Mouse (Mus musculus): ENCODE measurements around the gene Ccdc83. TPM values are rescaled to one million over a fixed set of nuclear protein-coding genes. Genes with fewer than 3 reads are reported as not detected.
"Not testable (repeated sequence)": the region's sequence is repeated elsewhere in the genome, so short reads cannot be mapped to it uniquely, and the experiment has no call there.

The Ccdc83 gene
- polyA plus RNA-seq, 1 experiment from 2014 or later, result not detected

DNA sequence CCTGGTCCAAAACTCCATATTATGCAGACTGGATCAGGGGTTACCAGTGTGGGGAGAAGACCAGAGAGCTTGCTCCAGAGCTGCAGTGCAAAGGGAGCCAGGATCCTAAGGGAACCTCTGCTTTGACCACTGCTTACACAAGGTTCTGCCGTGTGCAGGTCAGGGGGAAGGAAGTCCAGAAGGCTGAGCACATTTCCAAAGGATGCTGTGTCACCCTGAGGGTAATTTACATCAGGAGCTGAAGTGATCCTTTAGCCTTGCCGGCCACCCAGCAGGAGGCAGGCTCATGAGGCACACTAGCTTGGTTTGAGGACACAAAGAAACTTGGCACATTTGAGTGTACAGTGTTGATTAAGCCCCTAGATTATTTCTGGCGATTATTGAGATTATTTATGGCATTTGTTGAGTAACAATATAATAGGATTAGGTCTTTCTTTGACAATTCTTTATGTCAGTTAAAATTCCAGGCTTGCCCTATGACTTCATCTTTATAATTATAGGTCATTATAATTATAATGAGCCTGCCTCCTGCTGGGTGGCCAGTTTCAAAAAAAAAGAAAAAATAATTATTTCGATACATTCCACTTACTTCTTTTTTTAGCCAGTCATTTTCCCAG is 29.2 kb downstream of the Ccdc83 start:
- Histone ChIP-seq H3K4me3 (ENCODE audit: low read depth, low read length) (no peak overlapping the region), H3K9ac (replicated peaks; ENCODE audit: low read depth, low read length) (no peak overlapping the region), H3K9me3 (ENCODE audit: control insufficient read depth, low read depth, low read length) (no peaks in the 10 kb centered on the region), H3K36me3 (ENCODE audit: control insufficient read depth, insufficient read depth, low read length) (no peaks in the 10 kb centered on the region), H3K4me1 (ENCODE audit: control insufficient read depth, insufficient read depth, low read length) (no peaks in the 10 kb centered on the region), H3K27me3 (ENCODE audit: control insufficient read depth, insufficient read depth, low read length) (no peaks in the 10 kb centered on the region), H3K4me2 (replicated peaks; ENCODE audit: low read depth, low read length) (no peak overlapping the region), H3K27ac (ENCODE audit: low read length) (no peak overlapping the region)
- 53% methylated on average over 4 of the region's 4 CpGs for WGBS
- no peak for ATAC-seq (ENCODE audit: insufficient number of reproducible peaks, insufficient read depth, low FRiP score, low read depth)

DNA sequence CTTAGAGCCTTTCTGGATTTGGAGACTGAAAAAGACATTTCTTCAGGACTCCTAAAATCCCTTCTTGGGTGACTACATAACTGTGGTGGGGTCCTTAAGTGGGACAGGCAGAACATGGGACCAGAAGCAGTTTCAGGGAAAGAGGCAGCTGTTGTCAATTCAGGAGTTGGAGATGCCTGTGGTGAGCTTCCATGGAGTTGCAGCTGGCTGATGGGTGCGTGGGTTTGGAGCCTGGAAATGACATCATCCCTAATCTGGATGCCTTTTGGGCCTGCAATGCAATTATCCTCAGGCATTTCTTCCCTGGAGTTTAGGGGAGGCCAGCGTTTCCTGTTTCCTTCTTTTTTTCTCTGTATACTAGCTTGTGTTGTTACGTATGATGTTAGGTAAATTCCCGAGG is 31.7 kb downstream of the Ccdc83 start:
- 70% methylated on average over 4 of the region's 4 CpGs for WGBS

DNA sequence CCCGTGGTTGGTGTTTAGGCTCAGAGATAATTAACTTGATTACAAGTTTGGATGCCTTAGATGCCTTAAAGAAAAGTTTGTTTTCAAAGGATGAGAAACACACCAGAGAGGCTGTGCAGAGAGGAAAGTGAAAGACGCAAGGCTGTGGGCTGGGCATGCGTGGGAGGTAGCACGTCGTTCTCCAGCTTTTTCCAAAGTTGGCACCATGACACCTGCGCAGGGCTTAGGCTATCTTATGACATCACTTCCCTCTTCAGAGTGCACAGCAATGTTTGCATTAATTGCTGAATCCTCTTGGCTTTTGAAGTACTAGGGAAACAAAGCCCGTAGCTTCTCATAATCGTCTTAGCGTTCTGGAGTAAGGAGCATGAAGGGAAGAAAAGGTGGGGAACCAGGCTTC is 34.1 kb downstream of the Ccdc83 start:
- Histone ChIP-seq H3K27ac (ENCODE audit: low read length) (no peak overlapping the region), H3K9me3 (ENCODE audit: control insufficient read depth, low read depth, low read length) (no peaks in the 10 kb centered on the region), H3K4me3 (ENCODE audit: low read depth, low read length) (no peak overlapping the region), H3K36me3 (ENCODE audit: control insufficient read depth, insufficient read depth, low read length) (no peaks in the 10 kb centered on the region), H3K27me3 (ENCODE audit: control insufficient read depth, insufficient read depth, low read length) (no peaks in the 10 kb centered on the region), H3K9ac (replicated peaks; ENCODE audit: low read depth, low read length) (no peak overlapping the region), H3K4me2 (replicated peaks; ENCODE audit: low read depth, low read length) (no peak overlapping the region), H3K4me1 (ENCODE audit: control insufficient read depth, insufficient read depth, low read length) (no peaks in the 10 kb centered on the region)
- 69% methylated on average over 9 of the region's 9 CpGs for WGBS
- ATAC-seq (ENCODE audit: insufficient number of reproducible peaks, insufficient read depth, low FRiP score, low read depth), result no peak

More for the DNA sequence above, 31.7 kb downstream of the Ccdc83 start:
- Histone ChIP-seq H3K4me2 (replicated peaks; ENCODE audit: low read depth, low read length) (no peak overlapping the region), H3K4me1 (ENCODE audit: control insufficient read depth, insufficient read depth, low read length) (no peaks in the 10 kb centered on the region), H3K9ac (replicated peaks; ENCODE audit: low read depth, low read length) (no peak overlapping the region), H3K4me3 (ENCODE audit: low read depth, low read length) (no peak overlapping the region), H3K27ac (ENCODE audit: low read length) (no peak overlapping the region), H3K27me3 (ENCODE audit: control insufficient read depth, insufficient read depth, low read length) (no peaks in the 10 kb centered on the region), H3K36me3 (ENCODE audit: control insufficient read depth, insufficient read depth, low read length) (no peaks in the 10 kb centered on the region), H3K9me3 (ENCODE audit: control insufficient read depth, low read depth, low read length) (no peaks in the 10 kb centered on the region)
- no peak for ATAC-seq (ENCODE audit: insufficient number of reproducible peaks, insufficient read depth, low FRiP score, low read depth)

DNA sequence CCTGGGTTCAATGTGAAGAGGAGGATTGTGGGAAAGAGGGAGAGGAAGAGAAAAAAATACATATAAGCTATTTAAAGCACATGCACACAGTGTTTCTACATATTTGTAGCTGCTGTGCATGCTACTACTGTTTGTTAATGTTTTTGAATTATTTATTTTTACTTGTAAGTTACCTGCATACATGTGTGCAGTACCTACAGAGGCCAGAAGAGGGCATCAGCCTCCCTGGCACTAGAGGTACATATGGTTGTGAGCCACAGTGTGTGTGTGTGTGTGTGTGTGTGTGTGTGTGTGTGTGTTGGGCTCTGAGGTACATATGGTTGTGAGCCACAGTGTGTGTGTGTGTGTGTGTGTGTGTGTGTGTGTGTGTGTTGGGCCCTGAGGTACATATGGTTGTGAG is 36.7 kb downstream of the Ccdc83 start:
- not testable (repeated sequence) for H3K27me3 ChIP-seq (ENCODE audit: control insufficient read depth, insufficient read depth, low read length); ATAC-seq (ENCODE audit: insufficient number of reproducible peaks, insufficient read depth, low FRiP score, low read depth); H3K36me3 ChIP-seq (ENCODE audit: control insufficient read depth, insufficient read depth, low read length)

DNA sequence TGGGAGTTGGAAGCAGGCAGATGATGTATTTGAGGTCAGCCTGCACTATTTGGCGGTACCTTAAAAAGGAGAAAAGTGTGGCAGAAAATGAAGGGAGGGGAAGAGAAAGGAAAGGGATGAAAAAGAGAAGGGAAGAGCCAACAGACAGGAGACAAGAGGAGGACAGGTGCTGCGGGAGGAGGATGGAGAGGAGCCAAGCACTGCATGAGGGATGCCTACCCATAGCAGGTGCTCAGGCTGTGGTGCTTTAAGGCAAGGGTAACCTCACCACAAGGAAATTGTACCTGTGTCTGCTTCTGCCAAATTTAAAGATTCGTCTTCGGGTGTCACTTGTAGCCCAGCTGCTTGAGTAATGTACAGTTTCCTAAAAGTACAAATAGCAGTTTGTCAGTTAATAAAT is 37.5 kb downstream of the Ccdc83 start:
- no peak for ATAC-seq (ENCODE audit: insufficient number of reproducible peaks, insufficient read depth, low FRiP score, low read depth)
- H3K27ac ChIP-seq (ENCODE audit: low read length), result no peak overlapping the region
- no peak overlapping the region for H3K4me2 ChIP-seq (replicated peaks; ENCODE audit: low read depth, low read length)
- no peak overlapping the region for H3K4me3 ChIP-seq (ENCODE audit: low read depth, low read length)
- H3K4me1 ChIP-seq (ENCODE audit: control insufficient read depth, insufficient read depth, low read length), result no peaks in the 10 kb centered on the region
- H3K27me3 ChIP-seq (ENCODE audit: control insufficient read depth, insufficient read depth, low read length), result no peaks in the 10 kb centered on the region
- H3K9me3 ChIP-seq (ENCODE audit: control insufficient read depth, low read depth, low read length), result no peaks in the 10 kb centered on the region
- no peak overlapping the region for H3K9ac ChIP-seq (replicated peaks; ENCODE audit: low read depth, low read length)
- 79% methylated on average over 4 of the region's 4 CpGs for WGBS
- no peaks in the 10 kb centered on the region for H3K36me3 ChIP-seq (ENCODE audit: control insufficient read depth, insufficient read depth, low read length)

More for the DNA sequence above, 36.7 kb downstream of the Ccdc83 start:
- not testable (repeated sequence) for H3K9ac ChIP-seq (replicated peaks; ENCODE audit: low read depth, low read length); H3K27ac ChIP-seq (ENCODE audit: low read length); H3K9me3 ChIP-seq (ENCODE audit: control insufficient read depth, low read depth, low read length); H3K4me1 ChIP-seq (ENCODE audit: control insufficient read depth, insufficient read depth, low read length); H3K4me3 ChIP-seq (ENCODE audit: low read depth, low read length); H3K4me2 ChIP-seq (replicated peaks; ENCODE audit: low read depth, low read length)

DNA sequence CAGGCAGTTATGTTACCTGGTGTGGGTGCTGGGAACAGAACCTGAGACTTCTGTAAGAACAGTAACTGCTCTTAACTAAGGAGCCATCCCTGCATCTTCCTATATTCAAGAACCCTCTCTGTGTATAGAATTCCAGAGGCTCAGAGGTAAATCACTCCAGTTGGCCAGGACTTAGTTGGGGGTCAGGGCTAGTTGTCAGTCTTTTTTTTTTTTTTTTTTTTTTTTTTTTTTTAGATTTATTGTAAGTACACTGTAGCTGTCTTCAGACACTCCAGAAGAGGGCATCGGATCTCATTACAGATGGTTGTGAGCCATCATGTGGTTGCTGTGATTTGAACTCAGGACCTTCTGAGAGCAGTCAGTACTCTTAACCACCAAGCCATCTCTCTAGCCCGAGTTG is 44.1 kb downstream of the Ccdc83 start:
- no peak for ATAC-seq (ENCODE audit: insufficient number of reproducible peaks, insufficient read depth, low FRiP score, low read depth)
- no peaks in the 10 kb centered on the region for H3K4me1 ChIP-seq (ENCODE audit: control insufficient read depth, insufficient read depth, low read length)
- no peak overlapping the region for H3K4me2 ChIP-seq (replicated peaks; ENCODE audit: low read depth, low read length)
- H3K36me3 ChIP-seq (ENCODE audit: control insufficient read depth, insufficient read depth, low read length), result no peaks in the 10 kb centered on the region
- no peak overlapping the region for H3K27ac ChIP-seq (ENCODE audit: low read length)
- H3K9ac ChIP-seq (replicated peaks; ENCODE audit: low read depth, low read length), result no peak overlapping the region
- no peaks in the 10 kb centered on the region for H3K9me3 ChIP-seq (ENCODE audit: control insufficient read depth, low read depth, low read length)
- H3K4me3 ChIP-seq (ENCODE audit: low read depth, low read length), result no peak overlapping the region
- no peaks in the 10 kb centered on the region for H3K27me3 ChIP-seq (ENCODE audit: control insufficient read depth, insufficient read depth, low read length)
- 73% methylated on average over 2 of the region's 2 CpGs for WGBS

DNA sequence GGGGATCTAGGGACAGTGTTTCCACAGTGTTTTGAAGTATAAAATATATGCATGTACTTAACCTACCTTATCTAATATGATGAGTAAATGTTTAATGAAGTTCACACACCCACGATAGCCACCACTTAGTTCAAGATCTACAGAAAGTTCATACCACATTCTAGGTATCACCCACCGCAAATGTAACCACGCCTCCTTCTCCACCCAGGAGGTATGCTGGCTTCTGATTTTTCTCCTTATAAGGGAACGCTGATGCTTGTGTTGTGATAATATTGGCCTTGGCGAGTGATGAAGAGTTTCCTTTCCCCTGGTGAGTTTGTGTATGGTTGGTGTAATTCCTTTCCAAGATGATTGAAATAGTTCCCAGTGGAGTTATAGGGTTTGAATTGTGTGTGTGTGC is 47.5 kb downstream of the Ccdc83 start:
- no peak overlapping the region for H3K4me3 ChIP-seq (ENCODE audit: low read depth, low read length)
- H3K9me3 ChIP-seq (ENCODE audit: control insufficient read depth, low read depth, low read length), result no peaks in the 10 kb centered on the region
- no peaks in the 10 kb centered on the region for H3K36me3 ChIP-seq (ENCODE audit: control insufficient read depth, insufficient read depth, low read length)
- H3K9ac ChIP-seq (replicated peaks; ENCODE audit: low read depth, low read length), result no peak overlapping the region
- H3K27me3 ChIP-seq (ENCODE audit: control insufficient read depth, insufficient read depth, low read length), result no peaks in the 10 kb centered on the region
- 79% methylated on average over 5 of the region's 5 CpGs for WGBS
- H3K27ac ChIP-seq (ENCODE audit: low read length), result no peak overlapping the region
- no peak overlapping the region for H3K4me2 ChIP-seq (replicated peaks; ENCODE audit: low read depth, low read length)
- H3K4me1 ChIP-seq (ENCODE audit: control insufficient read depth, insufficient read depth, low read length), result no peaks in the 10 kb centered on the region
- ATAC-seq (ENCODE audit: insufficient number of reproducible peaks, insufficient read depth, low FRiP score, low read depth), result no peak

DNA sequence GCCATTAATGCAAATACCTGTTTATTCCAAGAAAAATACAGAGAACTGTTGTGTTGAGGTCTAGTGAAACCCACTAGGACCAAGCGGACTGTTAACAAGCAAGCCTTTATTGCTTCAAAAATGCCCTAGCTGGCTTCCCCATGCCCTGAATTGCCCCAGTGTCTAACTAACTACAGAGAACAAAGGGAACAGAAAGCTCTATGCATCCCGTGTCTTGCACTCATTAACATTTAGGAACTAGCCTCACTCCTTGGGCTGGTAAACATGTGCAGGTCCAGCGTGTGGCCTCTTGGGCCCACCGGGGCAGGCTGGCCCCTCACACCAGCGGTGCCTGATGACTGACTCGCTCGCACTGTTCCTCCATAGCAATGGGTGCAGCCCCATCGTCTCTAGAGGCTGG is 49.1 kb downstream of the Ccdc83 start:
- Histone ChIP-seq H3K27ac (ENCODE audit: low read length) (no peak overlapping the region), H3K4me2 (replicated peaks; ENCODE audit: low read depth, low read length) (no peak overlapping the region), H3K9ac (replicated peaks; ENCODE audit: low read depth, low read length) (no peak overlapping the region), H3K36me3 (ENCODE audit: control insufficient read depth, insufficient read depth, low read length) (no peaks in the 10 kb centered on the region), H3K4me1 (ENCODE audit: control insufficient read depth, insufficient read depth, low read length) (no peaks in the 10 kb centered on the region), H3K9me3 (ENCODE audit: control insufficient read depth, low read depth, low read length) (no peaks in the 10 kb centered on the region), H3K4me3 (ENCODE audit: low read depth, low read length) (no peak overlapping the region), H3K27me3 (ENCODE audit: control insufficient read depth, insufficient read depth, low read length) (no peaks in the 10 kb centered on the region)
- 80% methylated on average over 8 of the region's 8 CpGs for WGBS
- ATAC-seq (ENCODE audit: insufficient number of reproducible peaks, insufficient read depth, low FRiP score, low read depth), result no peak

DNA sequence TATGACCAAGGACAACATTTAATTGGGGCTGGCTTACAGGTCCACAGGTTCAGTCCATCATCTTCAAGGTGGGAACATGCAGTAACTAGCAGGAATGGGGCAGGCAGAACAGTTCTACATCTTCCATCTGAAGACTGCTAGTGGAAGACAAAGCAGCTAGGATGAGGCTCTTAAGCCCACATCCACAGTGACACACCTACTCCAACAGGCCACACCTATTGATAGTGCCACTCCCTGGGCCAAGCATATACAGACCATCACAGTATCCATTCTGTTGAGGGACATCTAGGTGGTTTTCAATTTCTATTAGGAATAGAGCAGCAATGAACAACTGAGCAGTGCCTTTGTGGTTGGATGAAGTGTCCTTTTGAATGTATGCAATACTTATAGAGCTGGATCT is 54.6 kb downstream of the Ccdc83 start:
- Histone ChIP-seq H3K4me3 (ENCODE audit: low read depth, low read length) (no peak overlapping the region), H3K4me1 (ENCODE audit: control insufficient read depth, insufficient read depth, low read length) (no peaks in the 10 kb centered on the region), H3K36me3 (ENCODE audit: control insufficient read depth, insufficient read depth, low read length) (peaks cover 19% of the 10 kb centered on the region), H3K27me3 (ENCODE audit: control insufficient read depth, insufficient read depth, low read length) (no peaks in the 10 kb centered on the region), H3K4me2 (replicated peaks; ENCODE audit: low read depth, low read length) (no peak overlapping the region), H3K27ac (ENCODE audit: low read length) (no peak overlapping the region), H3K9me3 (ENCODE audit: control insufficient read depth, low read depth, low read length) (no peaks in the 10 kb centered on the region), H3K9ac (replicated peaks; ENCODE audit: low read depth, low read length) (no peak overlapping the region)
- no peak for ATAC-seq (ENCODE audit: insufficient number of reproducible peaks, insufficient read depth, low FRiP score, low read depth)
